8 mouse cellular contexts compared by ENCODE assay signal in the genomic region with DNA sequence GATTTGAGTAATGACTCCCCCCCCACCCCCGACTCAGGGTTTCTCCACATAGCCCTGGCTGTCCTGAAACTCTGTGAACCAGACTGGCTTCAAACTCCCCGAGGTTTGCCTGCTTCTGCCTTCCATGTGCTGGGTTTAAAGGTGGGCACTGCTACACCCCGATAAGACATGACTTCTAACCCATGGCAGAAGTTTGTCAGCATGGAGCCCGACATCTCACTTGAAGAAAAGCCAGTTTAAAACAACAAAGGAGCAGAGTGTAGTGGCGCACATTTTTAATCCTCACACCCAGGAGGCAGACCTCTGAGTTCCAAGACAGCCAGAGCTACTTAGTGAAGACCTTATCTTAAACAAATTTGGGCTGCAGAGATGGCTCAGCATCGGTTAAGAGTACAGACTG. TPM values are rescaled to one million over a fixed set of nuclear protein-coding genes. Genes with fewer than 3 reads are reported as not detected.
DNase-seq lines count a peak whose midpoint lies in the region; ATAC-seq and TF ChIP-seq lines count a peak whose summit lies in the region.

No protein-coding gene starts in this region.

- H3K9ac ChIP-seq in hindbrain, embryonic 12.5 days = peak overlapping the region; percentile 74
- H3K9ac ChIP-seq in midbrain, embryonic 12.5 days (replicated peaks) = peak overlapping the region; percentile 70

- TF ChIP-seq POLR2A in kidney, adult 2 months (IDR thresholded peaks at IDR 0.05; ENCODE audit: low read depth, low read length) = no peak
- TF ChIP-seq POLR2A in bone marrow, adult 2 months (IDR thresholded peaks at IDR 0.05; ENCODE audit: borderline replicate concordance, control insufficient read depth, low read depth, low read length) = no peak

- no peak for DNase-seq in kidney, adult 2 months
- no peak for DNase-seq in kidney, postnatal 4 days
- no peak for DNase-seq in gastrocnemius, postnatal 25 days
- DNase-seq in urinary bladder, postnatal 25 days (ENCODE audit: low spot score) = no peak
- no peak for DNase-seq in thymus, postnatal 36 days

- H3K4me2 ChIP-seq in hindbrain, embryonic 12.5 days (replicated peaks) = peak overlapping the region; percentile 70
- H3K4me2 ChIP-seq in midbrain, embryonic 12.5 days (replicated peaks) = peak overlapping the region; percentile 78

- no peaks in the 10 kb centered on the region for H3K27me3 ChIP-seq in kidney, adult 2 months (replicated peaks; ENCODE audit: control insufficient read depth, insufficient read depth, low read length)
- H3K27me3 ChIP-seq in hindbrain, embryonic 12.5 days = 0 out of 2 replicates have a peak, but pooled peaks cover 5% of the 10 kb centered on the region
- peaks cover 13% of the 10 kb centered on the region for H3K27me3 ChIP-seq in midbrain, embryonic 12.5 days

- peak overlapping the region; percentile 77; the same call in 1 of the 2 replicates for H3K4me3 ChIP-seq in kidney, adult 2 months (ENCODE audit: insufficient read depth, low read depth, low read length)
- H3K4me3 ChIP-seq in bone marrow, adult 2 months (replicated peaks; ENCODE audit: control insufficient read depth, low read depth, low read length) = peak overlapping the region; percentile 91
- peak overlapping the region; percentile 58 for H3K4me3 ChIP-seq in hindbrain, embryonic 12.5 days
- peak overlapping the region; percentile 71 for H3K4me3 ChIP-seq in midbrain, embryonic 12.5 days

- ATAC-seq in hindbrain, embryonic 12.5 days (ENCODE audit: low FRiP score) = no peak
- no peak for ATAC-seq in midbrain, embryonic 12.5 days (ENCODE audit: low FRiP score, low read depth)

- no peaks in the 10 kb centered on the region for H3K9me3 ChIP-seq in hindbrain, embryonic 12.5 days (replicated peaks)
- no peaks in the 10 kb centered on the region for H3K9me3 ChIP-seq in midbrain, embryonic 12.5 days

- H3K27ac ChIP-seq in kidney, adult 2 months (ENCODE audit: insufficient read depth, low read depth, low read length) = no peak overlapping the region
- no peak overlapping the region for H3K27ac ChIP-seq in bone marrow, adult 2 months (ENCODE audit: control insufficient read depth, insufficient read depth, low read depth, low read length, poor library complexity)
- H3K27ac ChIP-seq in hindbrain, embryonic 12.5 days = no peak overlapping the region
- no peak overlapping the region for H3K27ac ChIP-seq in midbrain, embryonic 12.5 days (replicated peaks)

- TF ChIP-seq CTCF in kidney, adult 2 months (conservative IDR thresholded peaks at IDR 0.05; ENCODE audit: insufficient read depth, insufficient read length, low read depth, low read length) = no peak
- TF ChIP-seq CTCF in bone marrow, adult 2 months (IDR thresholded peaks at IDR 0.05; ENCODE audit: control insufficient read depth, insufficient read depth, low read length) = no peak

- 36% methylated on average over 6 of the region's 6 CpGs for WGBS in kidney, adult 2 months
- WGBS in bone marrow, adult 2 months = 28% methylated on average over 6 of the region's 6 CpGs
- 41% methylated on average over 6 of the region's 6 CpGs for WGBS in hindbrain, embryonic 12.5 days
- WGBS in midbrain, embryonic 12.5 days = 39% methylated on average over 6 of the region's 6 CpGs

- no peaks in the 10 kb centered on the region for H3K36me3 ChIP-seq in kidney, adult 2 months (ENCODE audit: control insufficient read depth, insufficient read depth, low read length)
- H3K36me3 ChIP-seq in hindbrain, embryonic 12.5 days = peaks cover 20% of the 10 kb centered on the region
- H3K36me3 ChIP-seq in midbrain, embryonic 12.5 days = peaks cover 20% of the 10 kb centered on the region

- H3K4me1 ChIP-seq in kidney, adult 2 months (ENCODE audit: control insufficient read depth, insufficient read depth, low read length) = no peaks in the 10 kb centered on the region; the same call in 1 of the 2 replicates
- no peaks in the 10 kb centered on the region for H3K4me1 ChIP-seq in bone marrow, adult 2 months (ENCODE audit: control insufficient read depth, insufficient read depth, low read length)
- H3K4me1 ChIP-seq in hindbrain, embryonic 12.5 days = peaks cover 18% of the 10 kb centered on the region
- H3K4me1 ChIP-seq in midbrain, embryonic 12.5 days = peaks cover 21% of the 10 kb centered on the region

RNA-seq across cellular contexts. Expression of a gene that starts 0.7 kb away (rescaled TPM):
- polyA plus RNA-seq in kidney, adult 2 months (2012; rRNA removed) = 47.6 and 50.5 TPM in 2 replicates
- polyA plus RNA-seq in bone marrow, adult 2 months (2011; ENCODE audit: insufficient read depth, insufficient read length, low replicate concordance, missing spikeins) = 47.5 and 56.4 TPM in 2 replicates
- polyA plus RNA-seq in hindbrain, embryonic 12.5 days (2016; fragmentation: Nextera tagmentation; extraction: Ambion mirVana) = 81.5 and 86.5 TPM in 2 replicates
- 81.6 and 83.8 TPM in 2 replicates for polyA plus RNA-seq in midbrain, embryonic 12.5 days (2016; fragmentation: Nextera tagmentation; extraction: Ambion mirVana)
- 10 to 100 TPM in 1 of 2 experiments, 1 to 10 TPM in 1; 8.7 to 11.2 TPM for total RNA-seq in gastrocnemius, postnatal 25 days (2021)

RNA-seq across cellular contexts. Expression of a gene that starts 16.9 kb away (rescaled TPM):
- 6.8 and 7.3 TPM in 2 replicates for polyA plus RNA-seq in kidney, adult 2 months (2012; rRNA removed)
- 4.4 and 18.7 TPM in 2 replicates for polyA plus RNA-seq in bone marrow, adult 2 months (2011; ENCODE audit: insufficient read depth, insufficient read length, low replicate concordance, missing spikeins)
- 10.2 and 15.2 TPM in 2 replicates for polyA plus RNA-seq in hindbrain, embryonic 12.5 days (2016; fragmentation: Nextera tagmentation; extraction: Ambion mirVana)
- polyA plus RNA-seq in midbrain, embryonic 12.5 days (2016; fragmentation: Nextera tagmentation; extraction: Ambion mirVana) = 10.3 and 13.1 TPM in 2 replicates
- 1 to 10 TPM in 1 of 2 experiments, under 1 TPM in 1; 0.94 to 1.0 TPM for total RNA-seq in gastrocnemius, postnatal 25 days (2021)

RNA-seq across cellular contexts. Expression of a gene that starts 21.8 kb away (rescaled TPM):
- polyA plus RNA-seq in kidney, adult 2 months (2012; rRNA removed) = 62.9 and 64.9 TPM in 2 replicates
- polyA plus RNA-seq in bone marrow, adult 2 months (2011; ENCODE audit: insufficient read depth, insufficient read length, low replicate concordance, missing spikeins) = 106 and 149 TPM in 2 replicates
- polyA plus RNA-seq in hindbrain, embryonic 12.5 days (2016; fragmentation: Nextera tagmentation; extraction: Ambion mirVana) = 953 and 959 TPM in 2 replicates
- 1,008 and 1,026 TPM in 2 replicates for polyA plus RNA-seq in midbrain, embryonic 12.5 days (2016; fragmentation: Nextera tagmentation; extraction: Ambion mirVana)
- total RNA-seq in gastrocnemius, postnatal 25 days (2021) = 10 to 100 TPM; 36.9 to 41.2 TPM

RNA-seq across cellular contexts. Expression of a gene that starts 30.1 kb away (rescaled TPM):
- 31.1 and 42.8 TPM in 2 replicates for polyA plus RNA-seq in kidney, adult 2 months (2012; rRNA removed)
- polyA plus RNA-seq in bone marrow, adult 2 months (2011; ENCODE audit: insufficient read depth, insufficient read length, low replicate concordance, missing spikeins) = 1.8 TPM in 1 of 2 replicates, not detected in the other
- polyA plus RNA-seq in hindbrain, embryonic 12.5 days (2016; fragmentation: Nextera tagmentation; extraction: Ambion mirVana) = not detected in 2 replicates
- polyA plus RNA-seq in midbrain, embryonic 12.5 days (2016; fragmentation: Nextera tagmentation; extraction: Ambion mirVana) = 0.20 and 0.30 TPM in 2 replicates
- not detected for total RNA-seq in gastrocnemius, postnatal 25 days (2021)

RNA-seq across cellular contexts. Expression of a gene that starts 43.7 kb away (rescaled TPM):
- polyA plus RNA-seq in kidney, adult 2 months (2012; rRNA removed) = 48.4 and 85.2 TPM in 2 replicates
- polyA plus RNA-seq in bone marrow, adult 2 months (2011; ENCODE audit: insufficient read depth, insufficient read length, low replicate concordance, missing spikeins) = 188 and 202 TPM in 2 replicates
- 1,185 and 1,202 TPM in 2 replicates for polyA plus RNA-seq in hindbrain, embryonic 12.5 days (2016; fragmentation: Nextera tagmentation; extraction: Ambion mirVana)
- 1,412 and 1,429 TPM in 2 replicates for polyA plus RNA-seq in midbrain, embryonic 12.5 days (2016; fragmentation: Nextera tagmentation; extraction: Ambion mirVana)
- total RNA-seq in gastrocnemius, postnatal 25 days (2021) = 100 to 1,000 TPM; 119 to 122 TPM
